Mouse (Mus musculus) midbrain, embryonic 16.5 days (tissue): ENCODE measurements around the gene Lrrc40. TPM values are rescaled to one million over a fixed set of nuclear protein-coding genes. Genes with fewer than 3 reads are reported as not detected.
A peak's percentile ranks its signal among the peaks of the same experiment; 100 is the strongest.

Experiments
- ATAC-seq: fragments of 200-750 bp; cut with Nextera tagmentation; 2 replicates; pipeline ENCODE4 v1.8.0; 2017; ENCODE audit warnings: moderate TSS enrichment
- H3K27ac ChIP-seq: fragments of 300-500 bp; sonication (generic); 2 replicates; pipeline ENCODE4 v1.5.1; 2014; ENCODE audit warnings: mild to moderate bottlenecking, low read length, mixed read lengths
- H3K27me3 ChIP-seq: fragments of 300-500 bp; sonication (generic); 2 replicates; pipeline ENCODE4 v1.6.1; 2014; ENCODE audit warnings: low read depth, low read length, mixed read lengths; ENCODE audit not compliant: control insufficient read depth, insufficient read depth
- H3K36me3 ChIP-seq: fragments of 300-500 bp; sonication (generic); 2 replicates; pipeline ENCODE4 v1.6.1; 2014; ENCODE audit warnings: mild to moderate bottlenecking, low read length, moderate library complexity, mixed read lengths; ENCODE audit not compliant: control insufficient read depth, insufficient read depth
- H3K4me1 ChIP-seq: fragments of 300-500 bp; sonication (generic); 2 replicates; pipeline ENCODE4 v1.6.1; 2014; ENCODE audit warnings: mild to moderate bottlenecking, low read length, mixed read lengths; ENCODE audit not compliant: control insufficient read depth, insufficient read depth
- H3K4me2 ChIP-seq: fragments of 300-500 bp; sonication (generic); 2 replicates; pipeline ENCODE4 v1.6.1; 2014; ENCODE audit warnings: mild to moderate bottlenecking, low read length, mixed read lengths
- H3K4me3 ChIP-seq: fragments of 300-500 bp; sonication (generic); 2 replicates; pipeline ENCODE4 v1.5.1; 2014; ENCODE audit warnings: low read depth, mild to moderate bottlenecking, low read length, moderate library complexity, mixed read lengths
- H3K9ac ChIP-seq: fragments of 300-500 bp; sonication (generic); 2 replicates; pipeline ENCODE4 v1.6.1; 2014; ENCODE audit warnings: low read depth, low read length, mixed read lengths
- H3K9me3 ChIP-seq: fragments of 300-500 bp; sonication (generic); replicated peaks from 2 replicates; pipeline ENCODE4 v1.6.1; 2014; ENCODE audit warnings: mild to moderate bottlenecking, low read length, mixed read lengths; ENCODE audit not compliant: control insufficient read depth, poor library complexity, severe bottlenecking
- WGBS: fragments of 180-500 bp; shearing (Covaris S2); extraction: QIAGEN DNeasy Blood & Tissue Kit; methylation state at CpG from one replicate; pipeline ENCODE4 v1.1.7; 2014; 5-methylcytosine and 5-hydroxymethylcytosine counted together
- polyA plus RNA-seq: library from polyadenylated mRNA; unstranded; fragments of >200 nt; fragmentation: Nextera tagmentation; extraction: Ambion mirVana; gene quantifications from 2 replicates; pipeline ENCODE4 v1.2.1, GENCODE M21; 2015

Lrrc40 gene
- polyA plus RNA-seq, 1 experiment from 2014 or later = 58.4 TPM

- no peak overlapping the region for H3K4me3 ChIP-seq
- 90% methylated on average over 3 of the region's 3 CpGs for WGBS
- no peaks in the 10 kb centered on the region for H3K9me3 ChIP-seq
- no peak overlapping the region for H3K27ac ChIP-seq
- H3K4me2 ChIP-seq = no peak overlapping the region
- H3K36me3 ChIP-seq = no peaks in the 10 kb centered on the region
- H3K9ac ChIP-seq = no peak overlapping the region
- H3K27me3 ChIP-seq = no peaks in the 10 kb centered on the region
- peaks cover 23% of the 10 kb centered on the region for H3K4me1 ChIP-seq
- no peak for ATAC-seq
Observed at GRCm38 (mm10) chr3:158038106-158038505, 1.6 kb downstream of the Lrrc40 start.

GRCm38 (mm10) chr3:158040755-158041154 is 4.3 kb downstream of the Lrrc40 start:
- no peaks in the 10 kb centered on the region for H3K9me3 ChIP-seq
- no peak for ATAC-seq
- no peak overlapping the region for H3K4me2 ChIP-seq
- no peaks in the 10 kb centered on the region for H3K36me3 ChIP-seq
- H3K27ac ChIP-seq = no peak overlapping the region
- no peak overlapping the region for H3K4me3 ChIP-seq
- H3K4me1 ChIP-seq = peaks cover 8% of the 10 kb centered on the region
- 81% methylated on average over 2 of the region's 2 CpGs for WGBS
- no peak overlapping the region for H3K9ac ChIP-seq
- no peaks in the 10 kb centered on the region for H3K27me3 ChIP-seq

GRCm38 (mm10) chr3:158049508-158049907 is 13.0 kb downstream of the Lrrc40 start:
- H3K4me1 ChIP-seq = no peaks in the 10 kb centered on the region
- H3K9ac ChIP-seq = no peak overlapping the region
- ATAC-seq = no peak
- no peak overlapping the region for H3K4me3 ChIP-seq
- no peaks in the 10 kb centered on the region for H3K27me3 ChIP-seq
- peaks cover 6% of the 10 kb centered on the region; the same call in 1 of the 2 replicates for H3K36me3 ChIP-seq
- no peaks in the 10 kb centered on the region for H3K9me3 ChIP-seq
- H3K27ac ChIP-seq = no peak overlapping the region
- H3K4me2 ChIP-seq = no peak overlapping the region
- WGBS = 80% methylated on average over 2 of the region's 2 CpGs

GRCm38 (mm10) chr3:158060621-158061291 is 24.3 kb downstream of the Lrrc40 start:
- WGBS = 92% methylated on average over 2 of the region's 2 CpGs
- H3K36me3 ChIP-seq = peaks cover 19% of the 10 kb centered on the region
- no peak overlapping the region for H3K4me2 ChIP-seq
- no peaks in the 10 kb centered on the region for H3K9me3 ChIP-seq
- H3K4me3 ChIP-seq = no peak overlapping the region
- H3K27ac ChIP-seq = no peak overlapping the region
- H3K27me3 ChIP-seq = no peaks in the 10 kb centered on the region
- no peaks in the 10 kb centered on the region for H3K4me1 ChIP-seq
- no peak for ATAC-seq
- no peak overlapping the region for H3K9ac ChIP-seq

- H3K4me1 ChIP-seq = no peaks in the 10 kb centered on the region
- no peaks in the 10 kb centered on the region for H3K9me3 ChIP-seq
- H3K36me3 ChIP-seq = peaks cover 14% of the 10 kb centered on the region
- no peak overlapping the region for H3K27ac ChIP-seq
- no peaks in the 10 kb centered on the region for H3K27me3 ChIP-seq
- 95% methylated on average over 5 of the region's 5 CpGs for WGBS
- no peak overlapping the region for H3K4me2 ChIP-seq
- no peak overlapping the region for H3K9ac ChIP-seq
- peak; percentile 66; the same call in 1 of the 2 replicates for ATAC-seq
- no peak overlapping the region for H3K4me3 ChIP-seq
Observed at GRCm38 (mm10) chr3:158061811-158062523, 25.5 kb downstream of the Lrrc40 start.

- Histone ChIP-seq H3K27me3 (no peaks in the 10 kb centered on the region), H3K4me3 (no peak overlapping the region), H3K4me1 (no peaks in the 10 kb centered on the region), H3K9ac (no peak overlapping the region), H3K9me3 (no peaks in the 10 kb centered on the region), H3K4me2 (no peak overlapping the region), H3K27ac (no peak overlapping the region), H3K36me3 (no peaks in the 10 kb centered on the region)
- no peak for ATAC-seq
- WGBS = 100% methylated on average over 2 of the region's 2 CpGs
Observed at GRCm38 (mm10) chr3:158065256-158065655, 28.8 kb downstream of the Lrrc40 start.

GRCm38 (mm10) chr3:158067916-158068315 is 31.5 kb downstream of the Lrrc40 start:
- WGBS = 91% methylated on average over 7 of the region's 7 CpGs
- H3K36me3 ChIP-seq = no peaks in the 10 kb centered on the region
- no peak for ATAC-seq
- no peaks in the 10 kb centered on the region for H3K9me3 ChIP-seq
- H3K27me3 ChIP-seq = no peaks in the 10 kb centered on the region
- no peak overlapping the region for H3K9ac ChIP-seq
- no peaks in the 10 kb centered on the region for H3K4me1 ChIP-seq
- no peak overlapping the region for H3K4me3 ChIP-seq
- H3K27ac ChIP-seq = no peak overlapping the region
- H3K4me2 ChIP-seq = no peak overlapping the region

GRCm38 (mm10) chr3:158068613-158069263 is 32.3 kb downstream of the Lrrc40 start:
- H3K4me1 ChIP-seq = no peaks in the 10 kb centered on the region
- H3K27ac ChIP-seq = no peak overlapping the region
- H3K27me3 ChIP-seq = no peaks in the 10 kb centered on the region
- H3K9ac ChIP-seq = no peak overlapping the region
- WGBS = 80% methylated on average over 9 of the region's 9 CpGs
- no peaks in the 10 kb centered on the region for H3K9me3 ChIP-seq
- H3K36me3 ChIP-seq = no peaks in the 10 kb centered on the region
- no peak overlapping the region for H3K4me2 ChIP-seq
- H3K4me3 ChIP-seq = no peak overlapping the region
- ATAC-seq = no peak

GRCm38 (mm10) chr3:158075004-158075403 is 38.5 kb downstream of the Lrrc40 start:
- Histone ChIP-seq H3K4me2 (no peak overlapping the region), H3K4me1 (no peaks in the 10 kb centered on the region), H3K9me3 (no peaks in the 10 kb centered on the region), H3K27ac (no peak overlapping the region), H3K9ac (no peak overlapping the region), H3K36me3 (no peaks in the 10 kb centered on the region), H3K4me3 (no peak overlapping the region), H3K27me3 (no peaks in the 10 kb centered on the region)
- ATAC-seq = no peak
- 91% methylated on average over 2 of the region's 2 CpGs for WGBS
